Mouse (Mus musculus) bone marrow, adult 2 months (tissue): ENCODE data around the gene Gm815. TPM values are rescaled to one million over a fixed set of nuclear protein-coding genes. Genes with fewer than 3 reads are reported as not detected.

Experiments
- H3K27ac ChIP-seq: fragments of 200-500 bp; 2 replicates; pipeline ENCODE4 v1.5.1; 2012; ENCODE audit warnings: low read depth, mild to moderate bottlenecking, control low read depth, inconsistent platforms, low read length; ENCODE audit not compliant: control insufficient read depth, poor library complexity, insufficient read depth
- H3K4me1 ChIP-seq: fragments of 200-500 bp; 2 replicates; pipeline ENCODE4 v1.6.1; 2011; ENCODE audit warnings: low read length; ENCODE audit not compliant: control insufficient read depth, insufficient read depth
- H3K4me3 ChIP-seq: fragments of 200-500 bp; replicated peaks from 2 replicates; pipeline ENCODE3; 2011; ENCODE audit warnings: mild to moderate bottlenecking, low read depth, low read length, control low read depth; ENCODE audit not compliant: control insufficient read depth
- CTCF ChIP-seq: fragments of 200-500 bp; IDR thresholded peaks from 2 replicates; pipeline ENCODE4 v1.5.1; 2011; ENCODE audit warnings: low read length, control low read depth; ENCODE audit not compliant: control insufficient read depth, insufficient read depth
- POLR2A ChIP-seq: fragments of 200-500 bp; IDR thresholded peaks from 2 replicates; pipeline ENCODE4 v1.6.1; 2011; ENCODE audit warnings: low read depth, mild to moderate bottlenecking, control low read depth, low read length, borderline replicate concordance; ENCODE audit not compliant: control insufficient read depth
- WGBS: fragments of 180-500 bp; shearing (Covaris S2); methylation state at CpG from one replicate; pipeline ENCODE4 v1.1.7; 2018; 5-methylcytosine and 5-hydroxymethylcytosine counted together
- polyA plus RNA-seq: library from polyadenylated mRNA; stranded (reverse); fragments of >200 nt; gene quantifications from 2 replicates; pipeline ENCODE4 v1.2.4, GENCODE M21; 2011; ENCODE audit warnings: low replicate concordance; ENCODE audit not compliant: missing spikeins, insufficient read depth, insufficient read length

The Gm815 gene
- polyA plus RNA-seq, 1 experiment = not detected

DNA sequence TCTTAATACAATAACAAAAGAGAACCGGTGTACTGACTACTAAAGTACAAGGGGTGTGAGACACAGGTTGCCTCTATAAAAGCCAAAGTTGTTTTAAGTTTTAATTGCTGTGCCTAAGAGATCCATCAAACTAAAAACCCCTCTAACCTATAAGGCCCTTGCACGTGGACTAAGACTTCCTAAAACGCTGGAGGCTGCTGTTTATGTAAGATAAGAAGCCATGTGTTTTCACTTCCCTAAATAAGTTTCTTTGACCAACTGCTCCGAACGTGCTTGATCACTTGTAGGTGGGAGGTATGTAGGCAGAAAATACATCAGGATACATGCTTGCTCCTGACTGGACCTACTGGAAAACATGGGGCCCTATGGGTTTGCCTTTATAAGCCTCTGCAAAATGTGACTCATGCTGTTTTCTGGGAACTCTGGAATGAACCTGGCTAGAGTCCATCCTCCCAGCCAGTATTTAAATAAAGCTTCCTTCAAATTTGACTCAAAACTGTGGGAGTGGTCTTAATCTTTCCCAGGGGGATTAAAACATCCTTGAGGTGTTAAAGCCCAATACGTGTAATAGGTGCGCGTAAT is 31.9 kb upstream of the Gm815 start:
- WGBS = 39% methylated on average over 8 of the region's 8 CpGs
- H3K4me1 ChIP-seq = peaks cover 4% of the 10 kb centered on the region
- no peak for TF ChIP-seq CTCF
- no peak for TF ChIP-seq POLR2A
- no peak overlapping the region for H3K27ac ChIP-seq
- no peak overlapping the region for H3K4me3 ChIP-seq

DNA sequence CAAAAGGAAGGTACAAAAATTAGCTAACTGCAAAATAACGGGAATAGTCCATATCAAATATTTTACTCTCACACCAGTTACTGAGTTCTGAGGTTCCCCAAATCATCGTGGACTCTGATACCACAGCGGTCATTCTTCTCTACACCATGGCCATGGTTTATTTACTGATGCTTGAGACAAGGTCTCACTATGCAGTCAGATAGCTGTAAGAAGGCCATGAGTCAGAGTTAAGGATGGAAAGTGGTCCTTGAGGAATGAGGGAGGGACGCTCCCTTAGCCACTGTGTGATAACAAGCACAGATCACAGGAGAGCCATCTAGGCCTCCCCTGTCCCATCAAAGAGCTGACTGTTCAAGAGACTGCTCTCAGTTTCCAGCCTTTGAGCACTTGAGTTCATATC is 31.0 kb upstream of the Gm815 start:
- TF ChIP-seq POLR2A (no peak), CTCF (no peak)
- 83% methylated on average over 4 of the region's 4 CpGs for WGBS
- H3K4me3 ChIP-seq = no peak overlapping the region
- peaks cover 4% of the 10 kb centered on the region for H3K4me1 ChIP-seq
- no peak overlapping the region for H3K27ac ChIP-seq

DNA sequence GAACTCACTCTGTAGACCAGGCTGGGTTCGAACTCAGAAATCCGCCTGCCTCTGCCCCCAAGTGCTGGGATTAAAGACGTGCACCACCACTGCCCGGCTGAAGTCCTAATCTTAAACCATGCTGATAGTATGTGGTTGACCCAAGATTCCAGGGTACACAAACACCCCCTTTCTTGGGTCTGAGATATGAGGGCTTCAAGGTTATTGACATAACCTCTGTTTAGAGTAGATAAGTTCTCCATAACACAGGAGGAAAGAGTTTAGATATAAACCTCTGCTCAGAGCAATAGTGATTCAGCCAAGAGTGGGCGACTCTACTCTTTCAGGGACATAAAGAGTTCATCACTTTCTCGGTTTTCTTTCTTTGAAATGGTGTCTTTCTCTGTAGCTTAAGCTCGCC is 30.5 kb upstream of the Gm815 start:
- 71% methylated on average over 7 of the region's 7 CpGs for WGBS
- H3K4me1 ChIP-seq = peaks cover 4% of the 10 kb centered on the region
- H3K4me3 ChIP-seq = no peak overlapping the region
- TF ChIP-seq POLR2A (no peak), CTCF (no peak)
- H3K27ac ChIP-seq = no peak overlapping the region

GRCm38 (mm10) chr19:26858427-26859194 is 27.1 kb upstream of the Gm815 start:
- Histone ChIP-seq H3K4me3 (no peak overlapping the region), H3K4me1 (peaks cover 2% of the 10 kb centered on the region), H3K27ac (no peak overlapping the region)
- whole genome bisulfite sequencing = 80% methylated on average over 12 of the region's 12 CpGs
- TF ChIP-seq POLR2A = no peak
- TF ChIP-seq CTCF = no peak

GRCm38 (mm10) chr19:26859195-26859570 is 26.5 kb upstream of the Gm815 start:
- TF ChIP-seq POLR2A = no peak
- no peak for TF ChIP-seq CTCF

GRCm38 (mm10) chr19:26863662-26864061 is 22.0 kb upstream of the Gm815 start:
- H3K27ac ChIP-seq = no peak overlapping the region
- WGBS = 78% methylated on average over 5 of the region's 5 CpGs
- TF ChIP-seq POLR2A = no peak
- no peak for TF ChIP-seq CTCF
- H3K4me3 ChIP-seq = no peak overlapping the region
- no peaks in the 10 kb centered on the region for H3K4me1 ChIP-seq

More at GRCm38 (mm10) chr19:26859195-26859570, 26.5 kb upstream of the Gm815 start:
- Histone ChIP-seq H3K4me1 (peaks cover 2% of the 10 kb centered on the region), H3K27ac (no peak overlapping the region), H3K4me3 (no peak overlapping the region)
- 87% methylated on average over 5 of the region's 5 CpGs for WGBS

DNA sequence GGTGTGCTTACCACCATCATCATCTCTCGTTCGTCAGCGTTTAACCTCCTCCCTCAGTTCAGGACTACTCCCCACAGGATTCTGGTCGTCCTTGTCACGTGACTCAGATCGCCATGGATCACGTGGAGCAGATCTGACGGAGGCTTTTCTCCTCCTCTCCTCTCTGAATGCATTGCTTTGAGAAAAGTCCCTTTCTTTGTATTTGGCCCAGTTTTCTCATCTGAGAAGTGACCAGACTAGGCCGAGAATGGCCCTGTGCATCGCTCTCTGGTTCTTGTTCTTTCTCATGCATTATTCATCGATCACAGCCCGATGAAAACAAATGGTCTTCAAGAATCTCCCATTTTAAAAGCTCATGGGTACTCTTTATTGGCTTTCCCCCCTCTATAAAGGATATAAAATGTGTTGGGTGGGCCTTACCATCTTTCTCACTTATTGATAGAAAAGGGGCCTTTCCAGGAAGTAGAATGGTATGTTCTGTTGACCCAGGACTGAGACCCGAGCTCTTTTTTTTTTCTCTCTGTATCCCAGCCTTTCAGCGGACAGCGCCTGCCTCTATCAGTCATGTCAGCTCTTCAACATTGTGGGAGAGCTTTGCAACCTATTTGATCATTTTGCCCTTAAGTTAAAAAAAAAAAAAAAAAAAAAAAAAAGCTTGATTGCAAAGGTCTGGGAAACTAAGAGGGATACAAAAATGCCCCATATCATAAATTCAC is 20.5 kb upstream of the Gm815 start:
- no peak overlapping the region for H3K27ac ChIP-seq
- H3K4me1 ChIP-seq = no peaks in the 10 kb centered on the region
- WGBS = 91% methylated on average over 15 of the region's 15 CpGs
- TF ChIP-seq CTCF (no peak), POLR2A (no peak)
- H3K4me3 ChIP-seq = no peak overlapping the region

DNA sequence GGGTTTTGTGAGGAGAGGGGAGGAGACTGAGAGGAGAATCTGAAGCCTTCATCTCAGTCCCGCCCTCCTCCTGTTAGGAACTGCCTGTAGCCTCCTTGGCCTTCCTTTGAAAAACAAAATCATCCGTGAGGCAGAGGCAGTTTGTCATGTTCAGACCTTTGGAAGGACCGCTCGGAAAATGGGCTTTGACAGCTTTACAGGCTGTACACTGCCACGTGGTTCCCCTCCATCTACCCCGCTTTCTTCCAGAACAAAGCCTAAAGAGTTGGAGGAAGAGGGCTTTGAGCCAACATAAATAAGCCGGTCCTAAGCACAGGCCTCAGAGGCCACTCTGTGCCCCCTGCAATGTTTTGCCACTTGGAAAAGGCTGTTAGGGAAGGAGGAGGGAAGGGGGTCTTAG is 19.9 kb upstream of the Gm815 start:
- Histone ChIP-seq H3K4me1 (no peaks in the 10 kb centered on the region), H3K27ac (no peak overlapping the region), H3K4me3 (no peak overlapping the region)
- 89% methylated on average over 7 of the region's 7 CpGs for WGBS
- TF ChIP-seq POLR2A = no peak
- TF ChIP-seq CTCF = no peak
